Comparison of ENCODE assay signal across 26 mouse cellular contexts in the genomic region with DNA sequence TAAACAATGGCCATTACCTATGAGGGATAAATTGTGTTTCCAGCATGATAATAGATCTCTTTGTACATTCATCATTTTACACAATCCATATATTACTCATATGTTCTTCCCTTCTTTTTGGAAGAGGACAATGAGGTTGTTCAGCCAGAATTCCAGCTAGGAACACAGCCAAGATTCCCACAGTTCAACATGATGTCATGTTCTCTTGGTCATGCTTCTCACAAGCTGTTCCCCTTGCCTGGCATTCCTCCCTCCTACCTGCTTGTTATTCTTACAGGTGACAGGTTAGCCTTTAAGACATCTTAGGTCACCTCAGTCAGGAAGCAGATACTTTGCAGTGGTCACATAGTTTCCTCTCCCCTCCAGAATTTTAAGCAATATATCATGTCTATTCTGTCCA.
DNase-seq lines count a peak whose midpoint lies in the region; TF ChIP-seq lines count a peak whose summit lies in the region.
"Had no signal": no experiment of that assay in that cellular context is flagged by ENCODE, and none has a peak within 500 bp of the region (broad histone marks: within the 10 kb centered on the region; RNA-seq: fewer than 3 reads in every experiment).

No protein-coding gene starts in this region.

- H3K27me3 ChIP-seq in cerebellum, adult 2 months (ENCODE audit: control insufficient read depth, insufficient read depth, low read length), result no peaks in the 10 kb centered on the region
- H3K27me3 ChIP-seq: forebrain, embryonic 15.5 days; heart, embryonic 12.5 days; hindbrain, embryonic 13.5 days; kidney, embryonic 15.5 days had no signal

- TF ChIP-seq POLR2A in cerebellum, adult 2 months (IDR thresholded peaks at IDR 0.05; ENCODE audit: borderline replicate concordance, insufficient read depth, low read length), result no peak

- DNase-seq in Muller cell, postnatal 12 days (ENCODE audit: inconsistent ontology term), result peak; percentile 66
- peak; percentile 97 for DNase-seq in brain, adult 2 months (ENCODE audit: low read depth, low spot score)
- peak; percentile 78 to 93 for DNase-seq in cerebellum, adult 2 months
- DNase-seq in cerebellum, postnatal 14 days, result peak; percentile 90 to 91
- DNase-seq in gastrocnemius, postnatal 10 days, result no peak
- DNase-seq in heart, adult 8-10 months (ENCODE audit: low spot score), result no peak
- no peak for DNase-seq in spleen, adult 12 weeks (ENCODE audit: low spot score)
- DNase-seq: adrenal gland, adult 2 months; adrenal gland, postnatal 36 days; gastrocnemius, postnatal 36 days; heart, adult 18-20 months; heart, postnatal 4 days; kidney, adult 18-20 months; kidney, postnatal 25 days; liver; lung, embryonic 14.5 days; lung, postnatal 36 days; midbrain, embryonic 14.5 days; right cerebral cortex, postnatal 25 days; spleen, adult 18-20 months; thymus, postnatal 14 days had no signal

- H3K4me1 ChIP-seq in cerebellum, adult 2 months (ENCODE audit: control insufficient read depth, insufficient read depth, low read length), result peaks cover 18% of the 10 kb centered on the region; the same call in 1 of the 2 replicates
- H3K4me1 ChIP-seq: forebrain, embryonic 15.5 days; heart, embryonic 12.5 days; hindbrain, embryonic 13.5 days; kidney, embryonic 15.5 days had no signal

- TF ChIP-seq CTCF in cerebellum, adult 2 months (IDR thresholded peaks at IDR 0.05; ENCODE audit: borderline replicate concordance, insufficient read depth, low read depth, low read length), result no peak

- H3K4me3 ChIP-seq in cerebellum, adult 2 months (replicated peaks; ENCODE audit: insufficient read depth, low read depth, low read length), result no peak overlapping the region
- H3K4me3 ChIP-seq: forebrain, embryonic 15.5 days; heart, embryonic 12.5 days; hindbrain, embryonic 13.5 days; kidney, embryonic 15.5 days had no signal

- H3K27ac ChIP-seq in cerebellum, adult 2 months (ENCODE audit: insufficient read depth, low read length), result peak overlapping the region; percentile 85; the same call in 1 of the 2 replicates
- H3K27ac ChIP-seq: forebrain, embryonic 15.5 days; hindbrain, embryonic 13.5 days; kidney, embryonic 15.5 days; liver, embryonic 14.5 days had no signal

Comparison
In these comparisons a context has a peak if more than half of its experiments do, and no peak if none do; other contexts are left out.
1. DNase-seq: peak in Muller cell, postnatal 12 days (single experiment), brain, adult 2 months (single experiment), cerebellum, adult 2 months (2 of 2) and cerebellum, postnatal 14 days (2 of 2); none in gastrocnemius, postnatal 10 days (single experiment), heart, adult 8-10 months (single experiment) and spleen, adult 12 weeks (single experiment).